Mouse (Mus musculus) erythroblast, adult 5-6 weeks (primary cell): ENCODE data around the gene Slc7a11. TPM values are rescaled to one million over a fixed set of nuclear protein-coding genes. Genes with fewer than 3 reads are reported as not detected.

ENCODE experiments used
- ATAC-seq: replicated peaks from 2 replicates; pipeline ENCODE4 v1.8.0; 2016; ENCODE audit warnings: moderate number of reproducible peaks, mild to moderate bottlenecking, moderate TSS enrichment, inconsistent platforms; ENCODE audit not compliant: poor library complexity, low FRiP score, severe bottlenecking
- total RNA-seq, 2 experiments: library from RNA; stranded (forward) in 1 of 2; stranded (reverse) in 1 of 2; fragments of 150-400 nt in 1 of 2; fragments of 200-764, 138-1000 nt in 1 of 2; gene quantifications; 2 replicates each; pipeline versions ENCODE4 v1.2.3 to v1.2.4; 2015 to 2017; ENCODE audit warnings: low replicate concordance in 2 of 2

The Slc7a11 gene
- total RNA-seq, 2 experiments from 2014 or later = 2.5 to 4.2 TPM

- no peak for ATAC-seq
Observed at GRCm38 (mm10) chr3:50419161-50419560, 24.3 kb downstream of the Slc7a11 start.

- no peak for ATAC-seq
Observed at GRCm38 (mm10) chr3:50406771-50407170, 36.6 kb downstream of the Slc7a11 start.

- no peak for ATAC-seq
Observed at GRCm38 (mm10) chr3:50405915-50406314, 37.5 kb downstream of the Slc7a11 start.

GRCm38 (mm10) chr3:50388786-50389185, 54.6 kb downstream of the Slc7a11 start:
- no peak for ATAC-seq

- no peak for ATAC-seq
Observed at GRCm38 (mm10) chr3:50388288-50388687, 55.1 kb downstream of the Slc7a11 start.

- ATAC-seq = no peak
Observed at GRCm38 (mm10) chr3:50387280-50387679, 56.1 kb downstream of the Slc7a11 start.

- ATAC-seq = no peak
Observed at GRCm38 (mm10) chr3:50386561-50387221, 56.7 kb downstream of the Slc7a11 start.

- ATAC-seq = no peak
Observed at GRCm38 (mm10) chr3:50386066-50386465, 57.3 kb downstream of the Slc7a11 start.

GRCm38 (mm10) chr3:50382729-50383128, 60.7 kb downstream of the Slc7a11 start:
- no peak for ATAC-seq

- no peak for ATAC-seq
Observed at GRCm38 (mm10) chr3:50381861-50382693, 61.3 kb downstream of the Slc7a11 start.

- no peak for ATAC-seq
Observed at GRCm38 (mm10) chr3:50381160-50381860, 62.1 kb downstream of the Slc7a11 start.

GRCm38 (mm10) chr3:50379942-50380341, 63.5 kb downstream of the Slc7a11 start:
- no peak for ATAC-seq

GRCm38 (mm10) chr3:50375477-50375876, 67.9 kb downstream of the Slc7a11 start:
- no peak for ATAC-seq

GRCm38 (mm10) chr3:50369791-50370190, 73.6 kb downstream of the Slc7a11 start:
- no peak for ATAC-seq

- ATAC-seq = no peak
Observed at GRCm38 (mm10) chr3:50367175-50367574, 76.2 kb downstream of the Slc7a11 start.

- ATAC-seq = no peak
Observed at GRCm38 (mm10) chr3:50363659-50364058, 79.8 kb downstream of the Slc7a11 start.

- ATAC-seq = no peak
Observed at GRCm38 (mm10) chr3:50347081-50347480, 96.3 kb downstream of the Slc7a11 start.

- no peak for ATAC-seq
Observed at GRCm38 (mm10) chr3:50344411-50344810, 99.0 kb downstream of the Slc7a11 start.

GRCm38 (mm10) chr3:50324524-50324923, 118.9 kb downstream of the Slc7a11 start:
- no peak for ATAC-seq

GRCm38 (mm10) chr3:50323881-50324280, 119.5 kb downstream of the Slc7a11 start:
- no peak for ATAC-seq

- no peak for ATAC-seq
Observed at GRCm38 (mm10) chr3:50320862-50321261, 122.6 kb downstream of the Slc7a11 start.
